Mouse (Mus musculus): ENCODE data around the gene Slc7a6os.

DNA sequence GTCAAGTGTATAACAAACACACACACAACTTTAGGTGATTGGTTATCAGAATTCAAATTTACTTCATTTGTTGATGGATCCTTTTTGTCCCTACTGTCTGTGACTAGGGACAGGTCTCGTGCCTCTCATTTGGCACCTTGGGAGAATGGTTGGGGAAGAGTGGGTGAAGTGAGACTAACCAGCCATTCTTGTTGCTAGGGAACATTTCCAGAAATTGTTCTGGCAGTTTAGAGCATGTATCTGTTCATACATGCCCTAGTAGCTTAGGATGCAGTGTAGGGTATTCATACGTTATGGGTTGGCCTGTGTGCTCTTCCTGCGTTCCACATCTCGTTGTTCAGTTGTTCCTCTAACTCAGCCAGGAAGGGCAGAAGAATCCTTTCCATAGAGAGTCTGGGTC is 21.6 kb downstream of the Slc7a6os start:
- TF ChIP-seq CTCF (IDR thresholded peaks at IDR 0.05) (no peak), POLR2A (IDR thresholded peaks at IDR 0.05; ENCODE audit: insufficient read depth, low read depth, low read length) (no peak)

Data from heart, adult 2 months (tissue).